Mouse (Mus musculus) C2C12 (cell line): ENCODE results near the gene Pkp4. TPM values are rescaled to one million over a fixed set of nuclear protein-coding genes. Genes with fewer than 3 reads are reported as not detected.

ENCODE experiments used
- H3K27me3 ChIP-seq: one replicate; pipeline ENCODE4 v1.6.1; 2011; ENCODE audit not compliant: control insufficient read depth, insufficient read depth, insufficient read length
- H3K36me3 ChIP-seq: one replicate; pipeline ENCODE4 v1.6.1; 2011; ENCODE audit not compliant: control insufficient read depth, insufficient read depth
- H3K4me3 ChIP-seq: one replicate; pipeline ENCODE4 v1.5.1; 2011; ENCODE audit warnings: mild to moderate bottlenecking, control low read depth; ENCODE audit not compliant: poor library complexity, insufficient read depth, severe bottlenecking
- H3K79me2 ChIP-seq: one replicate; pipeline ENCODE4 v1.6.1; 2011; ENCODE audit not compliant: control insufficient read depth, insufficient read depth
- H3K79me3 ChIP-seq: one replicate; pipeline ENCODE4 v1.6.1; 2011; ENCODE audit warnings: low read depth, control low read depth
- H3ac ChIP-seq: one replicate; pipeline ENCODE3; 2011; ENCODE audit warnings: low read depth; ENCODE audit not compliant: control insufficient read depth, insufficient read length
- CEBPB ChIP-seq: IDR thresholded peaks from one replicate; pipeline ENCODE4 v1.6.1; 2011; ENCODE audit warnings: low read depth, mild to moderate bottlenecking, control low read depth, moderate library complexity
- CTCF ChIP-seq: IDR thresholded peaks from one replicate; pipeline ENCODE4 v1.5.1; 2011; ENCODE audit not compliant: control insufficient read depth, insufficient read depth, insufficient read length
- FOSL1 ChIP-seq: IDR thresholded peaks from one replicate; pipeline ENCODE4 v1.8.0; 2011; ENCODE audit warnings: mild to moderate bottlenecking, low read length; ENCODE audit not compliant: poor library complexity, insufficient read depth, severe bottlenecking
- MAX ChIP-seq: IDR thresholded peaks from one replicate; pipeline ENCODE4 v1.6.1; 2011; ENCODE audit warnings: mild to moderate bottlenecking, control low read depth
- MYOD1 ChIP-seq: IDR thresholded peaks from one replicate; pipeline ENCODE4 v1.6.1; 2011; ENCODE audit warnings: low read depth; ENCODE audit not compliant: control insufficient read depth, insufficient read length
- MYOG ChIP-seq: IDR thresholded peaks from one replicate; pipeline ENCODE4 v1.6.1; 2011; ENCODE audit not compliant: control insufficient read depth, insufficient read length; ENCODE audit errors: extremely low read depth
- USF1 ChIP-seq: IDR thresholded peaks from one replicate; pipeline ENCODE4 v1.6.1; 2011; ENCODE audit warnings: low read depth, mild to moderate bottlenecking, control low read depth, moderate library complexity
- polyA plus RNA-seq: library from polyadenylated mRNA; unstranded; fragments of >200 nt; fragmentation: generic; extraction: Trizol; gene quantifications from one replicate; pipeline ENCODE4 v1.2.1, GENCODE M21; 2012; ENCODE audit warnings: missing spikeins

Pkp4 gene
- polyA plus RNA-seq, 1 experiment = 23.0 TPM

GRCm38 (mm10) chr2:59351303-59352099 is 190.9 kb downstream of the Pkp4 start:
- H3K79me3 ChIP-seq = no peaks in the 10 kb centered on the region
- peaks cover 33% of the 10 kb centered on the region for H3K36me3 ChIP-seq
- H3K27me3 ChIP-seq = no peaks in the 10 kb centered on the region
- H3K79me2 ChIP-seq = no peaks in the 10 kb centered on the region
- H3ac ChIP-seq = no peak overlapping the region
- TF ChIP-seq USF1 (no peak), CEBPB (no peak), MYOG (no peak), MAX (no peak), CTCF (no peak), FOSL1 (no peak), MYOD1 (no peak)
- no peak overlapping the region for H3K4me3 ChIP-seq

DNA sequence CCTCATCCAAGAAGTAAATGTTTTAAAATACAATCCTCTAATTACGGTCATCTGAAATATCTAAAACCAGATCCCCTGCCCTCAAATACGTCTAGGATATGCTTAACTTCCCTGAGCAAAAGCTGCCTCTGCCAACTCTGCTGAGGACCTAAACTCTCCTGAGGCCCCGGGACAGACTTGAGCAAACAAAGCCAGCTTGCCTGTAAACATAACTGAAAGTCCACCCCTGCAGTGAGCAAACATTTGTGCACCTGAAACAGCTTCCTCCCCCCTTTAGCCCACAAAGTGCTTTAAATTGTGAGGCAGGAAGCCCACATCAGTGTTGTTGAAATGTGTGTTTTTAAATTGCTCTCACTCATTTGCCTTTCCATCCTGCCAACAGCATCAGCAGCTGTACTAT is 193.2 kb downstream of the Pkp4 start:
- Histone ChIP-seq H3K4me3 (no peak overlapping the region), H3K79me3 (no peaks in the 10 kb centered on the region), H3K36me3 (peaks cover 33% of the 10 kb centered on the region), H3K27me3 (no peaks in the 10 kb centered on the region), H3ac (no peak overlapping the region), H3K79me2 (no peaks in the 10 kb centered on the region)
- TF ChIP-seq MYOD1 (no peak), MYOG (no peak), MAX (no peak), CEBPB (no peak), USF1 (no peak), CTCF (no peak), FOSL1 (no peak)

DNA sequence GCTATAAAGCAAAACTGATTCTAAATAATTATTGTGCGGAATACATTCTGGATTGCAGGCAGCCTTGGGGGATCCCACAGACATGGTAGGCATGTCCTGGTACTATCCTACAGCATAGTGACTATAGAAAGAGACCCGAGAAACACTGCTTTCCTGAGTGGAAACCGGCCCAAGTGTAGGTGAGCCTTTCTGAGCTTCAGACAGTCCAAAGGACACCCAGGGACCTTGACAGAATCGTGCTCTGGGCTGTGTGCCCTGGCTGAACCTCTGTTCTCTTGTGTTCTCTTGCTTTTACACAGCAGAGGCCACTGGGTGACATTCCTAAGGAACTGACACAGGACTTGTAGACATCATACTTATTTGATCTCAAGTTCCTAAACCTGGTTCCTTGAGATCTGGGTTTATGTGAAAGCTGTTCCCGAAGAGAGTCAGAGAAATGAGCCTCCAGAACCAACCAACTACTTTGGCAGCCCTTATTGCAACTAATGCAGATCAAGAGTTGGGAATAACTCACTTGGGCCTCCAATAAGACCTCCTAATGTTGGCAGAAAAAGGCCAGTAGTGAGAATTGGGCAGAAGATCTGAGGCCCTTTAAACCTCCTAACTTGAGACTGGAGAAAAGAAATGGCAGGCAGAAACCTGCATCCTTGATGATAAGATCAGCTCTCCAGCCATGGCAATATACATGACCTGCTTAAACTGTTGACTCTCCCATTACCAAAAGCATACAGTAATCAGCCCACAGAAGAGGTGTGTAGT is 195.1 kb downstream of the Pkp4 start:
- H3K4me3 ChIP-seq = no peak overlapping the region
- no peaks in the 10 kb centered on the region for H3K79me2 ChIP-seq
- H3ac ChIP-seq = no peak overlapping the region
- TF ChIP-seq MYOG = no peak
- no peak for TF ChIP-seq CEBPB
- TF ChIP-seq USF1 = no peak
- TF ChIP-seq CTCF = no peak
- no peak for TF ChIP-seq MYOD1
- no peak for TF ChIP-seq MAX
- no peak for TF ChIP-seq FOSL1
- peaks cover 28% of the 10 kb centered on the region for H3K36me3 ChIP-seq
- no peaks in the 10 kb centered on the region for H3K27me3 ChIP-seq
- no peaks in the 10 kb centered on the region for H3K79me3 ChIP-seq

DNA sequence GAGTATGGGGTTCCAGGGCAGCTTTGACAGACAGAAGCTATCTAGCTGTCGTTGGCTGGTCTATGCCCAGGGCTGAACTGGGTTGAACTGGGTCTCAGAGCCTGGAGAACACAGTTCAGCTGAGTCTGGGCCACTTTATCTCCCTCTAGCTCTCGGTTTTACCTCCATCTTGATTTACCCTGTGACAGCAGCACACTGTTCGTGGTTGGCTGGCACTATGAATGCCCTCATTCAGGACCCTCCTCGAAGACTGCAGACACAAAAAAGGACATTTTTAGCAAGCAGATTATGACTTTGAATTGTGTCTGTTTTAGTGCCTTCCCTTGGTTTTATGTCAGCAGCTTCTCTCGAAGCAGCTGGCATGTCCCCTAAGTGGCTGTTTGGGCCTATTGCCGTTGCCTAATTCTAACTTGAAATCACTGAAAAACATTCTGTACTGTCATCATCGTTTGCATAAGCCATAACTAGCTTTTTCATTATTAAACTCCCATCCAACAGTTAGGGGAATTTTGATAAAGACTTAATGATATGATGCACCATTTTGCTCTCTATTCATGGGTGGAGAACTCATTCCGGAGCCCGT is 199.2 kb downstream of the Pkp4 start:
- Histone ChIP-seq H3K36me3 (peaks cover 10% of the 10 kb centered on the region), H3K79me2 (no peaks in the 10 kb centered on the region), H3K4me3 (no peak overlapping the region), H3K79me3 (no peaks in the 10 kb centered on the region), H3K27me3 (no peaks in the 10 kb centered on the region), H3ac (no peak overlapping the region)
- TF ChIP-seq MYOD1 (no peak), CEBPB (no peak), CTCF (no peak), FOSL1 (no peak), USF1 (no peak), MAX (no peak), MYOG (no peak)

DNA sequence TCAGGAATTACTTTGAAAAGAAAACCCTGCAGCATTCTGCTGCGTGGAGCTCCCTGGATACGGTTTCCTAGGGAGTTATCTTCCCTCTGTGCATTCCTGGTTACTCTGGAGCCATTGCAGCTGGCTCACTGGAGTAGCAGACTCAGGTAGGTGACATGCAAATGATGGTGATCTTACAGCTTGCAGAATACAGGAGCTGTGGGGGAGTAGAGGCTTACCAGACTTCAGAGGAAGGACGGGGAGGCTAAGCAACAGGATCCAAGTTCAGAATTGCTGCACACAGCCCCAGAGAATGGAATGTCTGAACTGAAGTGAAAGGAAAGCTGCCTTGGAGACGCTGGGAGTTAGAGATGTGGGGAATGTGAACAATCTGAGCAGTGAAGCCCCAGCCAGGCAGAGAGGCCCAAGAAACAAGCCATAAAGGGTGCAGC is 200.7 kb downstream of the Pkp4 start:
- H3K36me3 ChIP-seq = no peaks in the 10 kb centered on the region
- no peaks in the 10 kb centered on the region for H3K27me3 ChIP-seq
- no peak for TF ChIP-seq MYOG
- TF ChIP-seq CEBPB = no peak
- no peak for TF ChIP-seq FOSL1
- no peak for TF ChIP-seq CTCF
- TF ChIP-seq MYOD1 = no peak
- TF ChIP-seq MAX = no peak
- no peak for TF ChIP-seq USF1
- H3K79me2 ChIP-seq = no peaks in the 10 kb centered on the region
- H3K4me3 ChIP-seq = no peak overlapping the region
- no peak overlapping the region for H3ac ChIP-seq
- no peaks in the 10 kb centered on the region for H3K79me3 ChIP-seq
